ENCODE assay signal across 8 mouse cellular contexts in genomic region chr4:124850933-124851658, GRCm38 (mm10). TPM values are rescaled to one million over a fixed set of nuclear protein-coding genes. Genes with fewer than 3 reads are reported as not detected.
DNase-seq lines count a peak whose midpoint lies in the region; ATAC-seq and TF ChIP-seq lines count a peak whose summit lies in the region.

TSS of gene 1110065P20Rik (minus strand) at chr4:124851196.

- peak; percentile 32 for ATAC-seq in embryonic facial prominence, embryonic 11.5 days (replicated peaks; ENCODE audit: insufficient number of reproducible peaks, low FRiP score, low TSS enrichment, low read depth)
- ATAC-seq in limb, embryonic 11.5 days (ENCODE audit: insufficient number of reproducible peaks, low FRiP score, low TSS enrichment, low read depth) = peak; percentile 42
- peak; percentile 31 for ATAC-seq in midbrain, embryonic 12.5 days (ENCODE audit: low FRiP score, low read depth)

- under 1% methylated on average over 74 of the region's 75 CpGs for WGBS in embryonic facial prominence, embryonic 11.5 days
- WGBS in limb, embryonic 11.5 days = under 1% methylated on average over 63 of the region's 75 CpGs
- 1% methylated on average over 64 of the region's 75 CpGs for WGBS in midbrain, embryonic 12.5 days
- whole genome bisulfite sequencing in small intestine, adult 2 months = under 1% methylated on average over 75 of the region's 75 CpGs

- H3K9ac ChIP-seq in embryonic facial prominence, embryonic 11.5 days (replicated peaks; ENCODE audit: low read length) = peak within 1 kb of the TSS; percentile 91
- peak within 1 kb of the TSS; percentile 86 for H3K9ac ChIP-seq in limb, embryonic 11.5 days (ENCODE audit: low read length)
- H3K9ac ChIP-seq in midbrain, embryonic 12.5 days (replicated peaks) = peak within 1 kb of the TSS; percentile 87

- no peaks in the 10 kb centered on the region for H3K9me3 ChIP-seq in embryonic facial prominence, embryonic 11.5 days (replicated peaks; ENCODE audit: control insufficient read depth, low read length)
- H3K9me3 ChIP-seq in limb, embryonic 11.5 days (ENCODE audit: control insufficient read depth, low read length) = no peaks in the 10 kb centered on the region
- no peaks in the 10 kb centered on the region for H3K9me3 ChIP-seq in midbrain, embryonic 12.5 days

- H3K27me3 ChIP-seq in embryonic facial prominence, embryonic 11.5 days (ENCODE audit: control insufficient read depth, insufficient read depth, low read length) = no peaks in the 10 kb centered on the region
- H3K27me3 ChIP-seq in limb, embryonic 11.5 days (ENCODE audit: control insufficient read depth, insufficient read depth, low read length) = no peaks in the 10 kb centered on the region; the same call in 1 of the 2 replicates
- H3K27me3 ChIP-seq in midbrain, embryonic 12.5 days = no peaks in the 10 kb centered on the region
- no peaks in the 10 kb centered on the region for H3K27me3 ChIP-seq in small intestine, adult 2 months (ENCODE audit: control insufficient read depth, insufficient read depth, low read length)

- TF ChIP-seq POLR2A in small intestine, adult 2 months (IDR thresholded peaks at IDR 0.05; ENCODE audit: low read depth, low read length) = no peak; the same call in 1 of the 2 replicates

- no peaks in the 10 kb centered on the region for H3K36me3 ChIP-seq in embryonic facial prominence, embryonic 11.5 days (replicated peaks; ENCODE audit: control insufficient read depth, insufficient read depth, low read depth, low read length)
- H3K36me3 ChIP-seq in limb, embryonic 11.5 days (ENCODE audit: control insufficient read depth, insufficient read depth, low read length) = no peaks in the 10 kb centered on the region
- H3K36me3 ChIP-seq in midbrain, embryonic 12.5 days = peaks cover 27% of the 10 kb centered on the region
- peaks cover 13% of the 10 kb centered on the region; the same call in 1 of the 2 replicates for H3K36me3 ChIP-seq in small intestine, adult 2 months (ENCODE audit: control insufficient read depth, insufficient read depth, low read length)

- no peak for TF ChIP-seq CTCF in small intestine, adult 2 months (IDR thresholded peaks at IDR 0.05; ENCODE audit: extremely low read depth, insufficient read length, insufficient replicate concordance, low read depth, low read length)

- peak within 1 kb of the TSS; percentile 98 for H3K4me3 ChIP-seq in embryonic facial prominence, embryonic 11.5 days (ENCODE audit: low read depth, low read length)
- H3K4me3 ChIP-seq in limb, embryonic 11.5 days (ENCODE audit: low read depth, low read length) = peak within 1 kb of the TSS; percentile 98
- H3K4me3 ChIP-seq in midbrain, embryonic 12.5 days = peak within 1 kb of the TSS; percentile 100
- peak within 1 kb of the TSS; percentile 93 for H3K4me3 ChIP-seq in small intestine, adult 2 months (ENCODE audit: low read depth, low read length)

- H3K27ac ChIP-seq in embryonic facial prominence, embryonic 11.5 days (replicated peaks; ENCODE audit: low read depth, low read length) = peak within 1 kb of the TSS; percentile 81
- H3K27ac ChIP-seq in limb, embryonic 11.5 days (replicated peaks; ENCODE audit: low read depth, low read length) = peak within 1 kb of the TSS; percentile 74
- H3K27ac ChIP-seq in midbrain, embryonic 12.5 days (replicated peaks) = peak within 1 kb of the TSS; percentile 96
- peak within 1 kb of the TSS; percentile 45 for H3K27ac ChIP-seq in small intestine, adult 2 months (ENCODE audit: insufficient read depth, low read depth, low read length)

- H3K4me1 ChIP-seq in embryonic facial prominence, embryonic 11.5 days (ENCODE audit: control insufficient read depth, insufficient read depth, low read length) = 0 out of 2 replicates have a peak, but pooled peaks cover 6% of the 10 kb centered on the region
- peaks cover 17% of the 10 kb centered on the region for H3K4me1 ChIP-seq in limb, embryonic 11.5 days (ENCODE audit: control insufficient read depth, insufficient read depth, low read length)
- peaks cover 27% of the 10 kb centered on the region for H3K4me1 ChIP-seq in midbrain, embryonic 12.5 days
- H3K4me1 ChIP-seq in small intestine, adult 2 months (ENCODE audit: control insufficient read depth, insufficient read depth, insufficient read length, low read length) = peaks cover 4% of the 10 kb centered on the region

- DNase-seq in 3134 (ENCODE audit: extremely low read depth, insufficient read length, low spot score) = peak; percentile 84
- DNase-seq in adrenal gland, postnatal 14 days = peak; percentile 93
- peak; percentile 36 for DNase-seq in embryonic facial prominence, embryonic 11.5 days (ENCODE audit: low spot score)
- peak; percentile 98 for DNase-seq in heart, adult 11 months
- peak; percentile 85 for DNase-seq in kidney, adult 11 months
- DNase-seq in limb, embryonic 11.5 days (ENCODE audit: low spot score) = peak; percentile 65

- H3K4me2 ChIP-seq in embryonic facial prominence, embryonic 11.5 days (ENCODE audit: low read depth, low read length) = peak within 1 kb of the TSS; percentile 73
- peak within 1 kb of the TSS; percentile 91 for H3K4me2 ChIP-seq in limb, embryonic 11.5 days (ENCODE audit: low read depth, severe bottlenecking)
- peak within 1 kb of the TSS; percentile 92 for H3K4me2 ChIP-seq in midbrain, embryonic 12.5 days (replicated peaks)

RNA-seq across cellular contexts. Expression of gene 1110065P20Rik, which starts in this region (rescaled TPM):
- 44.6 and 50.1 TPM in 2 replicates for total RNA-seq in adrenal gland, postnatal 14 days (2021)
- polyA plus RNA-seq in embryonic facial prominence, embryonic 11.5 days (2014; fragmentation: Nextera tagmentation; extraction: Ambion mirVana) = 39.8 and 43.3 TPM in 2 replicates
- polyA plus RNA-seq in limb, embryonic 11.5 days (2014; fragmentation: Nextera tagmentation; extraction: Ambion mirVana) = 46.6 and 47.5 TPM in 2 replicates
- polyA plus RNA-seq in midbrain, embryonic 12.5 days (2016; fragmentation: Nextera tagmentation; extraction: Ambion mirVana) = 69.1 and 72.4 TPM in 2 replicates
- polyA plus RNA-seq in small intestine, adult 2 months (2012; rRNA removed) = 29.9 and 31.4 TPM in 2 replicates

Comparison
In these comparisons a context has a peak if more than half of its experiments do, and no peak if none do; other contexts are left out.
1. Peak in every context shown above with its lines: DNase-seq, ATAC-seq, H3K4me3 ChIP-seq and H3K27ac ChIP-seq.
2. DNase-seq: peak in every context shown above with its lines; median percentile 98 in heart, adult 11 months; 93 in adrenal gland, postnatal 14 days; 85 in kidney, adult 11 months; 84 in 3134; 65 in limb, embryonic 11.5 days; 36 in embryonic facial prominence, embryonic 11.5 days.
3. H3K27ac ChIP-seq: peak in every context shown above with its lines; median percentile 96 in midbrain, embryonic 12.5 days; 81 in embryonic facial prominence, embryonic 11.5 days; 74 in limb, embryonic 11.5 days; 45 in small intestine, adult 2 months.